Mouse (Mus musculus): Measurements from ENCODE around the gene Rabep2. TPM values are rescaled to one million over a fixed set of nuclear protein-coding genes. Genes with fewer than 3 reads are reported as not detected.

Rabep2 gene
- total and polyA plus RNA-seq, 3 experiments: 33.7 to 38.5 (median 35.7) TPM

DNA sequence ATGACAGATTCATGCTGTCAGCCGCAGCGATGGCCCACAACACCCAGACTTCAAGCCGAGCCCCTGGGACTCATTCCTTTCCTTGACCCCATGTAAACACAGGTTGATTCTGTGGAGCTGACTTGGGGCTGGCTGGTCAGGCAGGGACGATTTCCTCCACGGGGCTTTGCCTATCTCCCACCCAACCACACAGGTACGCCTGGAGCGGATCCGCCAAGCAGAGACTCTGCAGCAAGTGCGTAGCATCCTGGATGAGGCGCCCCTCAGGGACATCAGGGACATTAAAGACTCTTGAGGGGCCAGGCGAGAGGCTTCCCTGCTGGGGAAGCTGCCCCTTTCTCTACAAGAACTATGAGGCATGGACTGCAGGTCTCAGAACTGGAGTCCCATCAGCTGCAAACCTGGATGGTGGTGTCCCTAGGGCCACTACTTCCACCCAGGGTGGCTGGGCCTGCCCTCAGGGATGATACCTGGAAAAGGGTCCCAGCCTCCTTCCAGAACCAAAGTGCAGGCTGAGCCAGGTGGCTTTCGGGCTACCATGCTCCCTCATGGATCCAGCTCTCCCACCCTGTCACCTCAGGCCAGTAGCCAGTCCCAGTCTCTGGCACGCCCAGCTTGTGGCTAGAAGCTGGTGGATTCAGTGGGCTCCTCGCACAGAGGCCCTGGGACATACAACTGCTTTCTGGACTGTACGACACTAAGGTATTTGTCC, 16.7 kb downstream of the Rabep2 start:
- TF ChIP-seq RCOR1 (conservative IDR thresholded peaks at IDR 0.05; ENCODE audit: low read depth, low read length) (no peak), USF2 (conservative IDR thresholded peaks at IDR 0.05; ENCODE audit: low read depth, low read length) (no peak), IRF4 (IDR thresholded peaks at IDR 0.05; ENCODE audit: low read depth, low read length) (no peak), UBTF (IDR thresholded peaks at IDR 0.05; ENCODE audit: low read depth, low read length) (no peak), JUN (IDR thresholded peaks at IDR 0.05; ENCODE audit: insufficient read depth, low read depth, low read length) (no peak), ZC3H11A (IDR thresholded peaks at IDR 0.05; ENCODE audit: low read depth, low read length) (no peak), TBP (conservative IDR thresholded peaks at IDR 0.05; ENCODE audit: low read depth, low read length) (no peak)
- in situ Hi-C loops (cut with MboI; ENCODE audit: low pct_ligation_motif_present, low pct_unique_long_range_greater_than_20kb, low sequenced_read_pairs): no loop called here
- H3K27me3 ChIP-seq (replicated peaks): no peaks in the 10 kb centered on the region
- H3K36me3 ChIP-seq (replicated peaks in 1 of 2; ENCODE audit: control insufficient read depth in 1 of 2, insufficient read depth in 1 of 2, low read length in 1 of 2): peaks cover 74 to 94% of the 10 kb centered on the region in 2 experiments
- dilution Hi-C loops (cut with MboI; ENCODE audit: extremely low pct_ligation_motif_present, extremely low pct_unique_long_range_greater_than_20kb, low sequenced_read_pairs): no loop called here
- H3K79me2 ChIP-seq (replicated peaks; ENCODE audit: control insufficient read depth, extremely low read depth, insufficient read depth, poor library complexity, severe bottlenecking): no peaks in the 10 kb centered on the region
- no peak overlapping the region for H3K27ac ChIP-seq (ENCODE audit: insufficient read depth, low read depth)
- no peak overlapping the region for H3K4me2 ChIP-seq (ENCODE audit: insufficient read depth, low read depth, poor library complexity, severe bottlenecking)
- H3K4me1 ChIP-seq (ENCODE audit: control insufficient read depth in 1 of 2, insufficient read depth in 2 of 2): no peaks in the 10 kb centered on the region
- no peaks in the 10 kb centered on the region for H3K9me3 ChIP-seq (replicated peaks; ENCODE audit: low read length)
- no peak for DNase-seq (ENCODE audit: extremely low read depth)
- no peak overlapping the region for H3K9ac ChIP-seq (ENCODE audit: insufficient read depth, low read depth)
- no peak overlapping the region for H3K4me3 ChIP-seq (replicated peaks in 1 of 3; ENCODE audit: low read depth in 2 of 3, low read length in 2 of 3, poor library complexity in 1 of 3)

DNA sequence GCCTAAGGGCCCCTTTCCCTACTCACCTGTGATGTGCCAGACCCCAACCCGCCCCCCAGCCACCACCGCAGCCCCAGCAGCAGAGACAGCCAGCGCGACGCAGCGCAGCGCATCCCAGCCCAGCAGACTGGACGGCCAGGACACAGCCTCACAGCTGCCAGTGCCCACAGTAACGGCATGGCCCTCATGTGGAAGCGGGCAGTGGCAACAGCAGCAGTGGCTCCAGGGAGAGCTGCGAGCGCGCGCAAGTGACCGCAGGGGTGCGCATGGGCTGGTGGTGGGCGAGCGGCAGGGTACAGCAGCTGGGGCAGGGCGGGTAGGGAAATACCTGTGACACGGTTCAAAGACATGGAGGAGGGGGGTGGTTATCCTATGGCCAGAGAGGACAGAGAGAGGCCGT, 17.7 kb downstream of the Rabep2 start:
- Histone ChIP-seq H3K9ac (ENCODE audit: insufficient read depth, low read depth) (no peak overlapping the region), H3K27ac (ENCODE audit: insufficient read depth, low read depth) (no peak overlapping the region), H3K4me2 (ENCODE audit: insufficient read depth, low read depth, poor library complexity, severe bottlenecking) (no peak overlapping the region), H3K79me2 (replicated peaks; ENCODE audit: control insufficient read depth, extremely low read depth, insufficient read depth, poor library complexity, severe bottlenecking) (no peaks in the 10 kb centered on the region), H3K27me3 (replicated peaks) (no peaks in the 10 kb centered on the region), H3K4me1 (ENCODE audit: control insufficient read depth in 1 of 2, insufficient read depth in 2 of 2) (no peaks in the 10 kb centered on the region), H3K9me3 (replicated peaks; ENCODE audit: low read length) (no peaks in the 10 kb centered on the region), H3K4me3 (replicated peaks in 1 of 3; ENCODE audit: low read depth in 2 of 3, low read length in 2 of 3, poor library complexity in 1 of 3) (no peak overlapping the region), H3K36me3 (replicated peaks in 1 of 2; ENCODE audit: control insufficient read depth in 1 of 2, insufficient read depth in 1 of 2, low read length in 1 of 2) (peaks cover 71 to 93% of the 10 kb centered on the region in 2 experiments)
- in situ Hi-C loops (cut with MboI; ENCODE audit: low pct_ligation_motif_present, low pct_unique_long_range_greater_than_20kb, low sequenced_read_pairs): no loop called here
- dilution Hi-C loops (cut with MboI; ENCODE audit: extremely low pct_ligation_motif_present, extremely low pct_unique_long_range_greater_than_20kb, low sequenced_read_pairs): no loop called here
- TF ChIP-seq ZMIZ1 (IDR thresholded peaks at IDR 0.05; ENCODE audit: low read depth, low read length) (no peak), USF2 (conservative IDR thresholded peaks at IDR 0.05; ENCODE audit: low read depth, low read length) (no peak), NRF1 (IDR thresholded peaks at IDR 0.05; ENCODE audit: low read depth, low read length) (no peak)
- DNase-seq (ENCODE audit: extremely low read depth): no peak

DNA sequence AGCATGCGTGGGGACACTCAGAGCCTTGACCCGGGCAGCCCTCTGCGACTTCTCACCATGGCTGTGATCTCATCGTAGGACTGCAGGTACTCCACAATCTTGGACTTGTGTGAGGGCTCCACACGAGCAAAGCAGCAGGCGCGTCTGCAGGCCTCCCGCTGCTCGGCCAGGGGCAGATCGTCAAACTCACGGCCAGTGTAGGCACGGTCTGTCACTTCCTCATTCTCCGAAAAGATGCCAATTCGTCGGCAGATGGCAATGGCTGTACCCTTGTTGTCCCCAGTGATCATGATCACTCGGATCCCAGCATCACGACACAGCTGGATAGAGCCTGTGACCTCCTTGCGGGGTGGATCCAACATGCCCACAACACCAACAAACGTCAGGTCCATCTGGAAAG, 19.9 kb downstream of the Rabep2 start:
- no peak for DNase-seq (ENCODE audit: extremely low read depth)
- TF ChIP-seq RAD21 (IDR thresholded peaks at IDR 0.05; ENCODE audit: low read depth, low read length): no peak
- TF ChIP-seq SIN3A (IDR thresholded peaks at IDR 0.05; ENCODE audit: low read length): no peak
- no peak for TF ChIP-seq ZNF384 (IDR thresholded peaks at IDR 0.05; ENCODE audit: low read depth, low read length)
- TF ChIP-seq PAX5 (IDR thresholded peaks at IDR 0.05; ENCODE audit: low read length): no peak
- no peak for TF ChIP-seq TBP (conservative IDR thresholded peaks at IDR 0.05; ENCODE audit: low read depth, low read length)
- no peak for TF ChIP-seq ZKSCAN1 (IDR thresholded peaks at IDR 0.05; ENCODE audit: borderline replicate concordance, low read depth, low read length)
- TF ChIP-seq EP300 (IDR thresholded peaks at IDR 0.05; ENCODE audit: low read length): no peak
- no peak for TF ChIP-seq MAFK (IDR thresholded peaks at IDR 0.05; ENCODE audit: insufficient replicate concordance, low read length)
- no peak for TF ChIP-seq IRF4 (IDR thresholded peaks at IDR 0.05; ENCODE audit: low read depth, low read length)
- no peak for TF ChIP-seq JUN (IDR thresholded peaks at IDR 0.05; ENCODE audit: insufficient read depth, low read depth, low read length)
- no peak for TF ChIP-seq RCOR1 (conservative IDR thresholded peaks at IDR 0.05; ENCODE audit: low read depth, low read length)
- no peak for TF ChIP-seq MAX (IDR thresholded peaks at IDR 0.05; ENCODE audit: low read length)
- no peak for TF ChIP-seq MYC (IDR thresholded peaks at IDR 0.05; ENCODE audit: low read depth, low read length)
- TF ChIP-seq ETS1 (conservative IDR thresholded peaks at IDR 0.05; ENCODE audit: low read depth, low read length): no peak
- TF ChIP-seq POLR2A (IDR thresholded peaks at IDR 0.05; ENCODE audit: low read depth, low read length): no peak
- no peak for TF ChIP-seq SMC3 (IDR thresholded peaks at IDR 0.05; ENCODE audit: low read depth, low read length)
- no peak overlapping the region for H3K4me2 ChIP-seq (ENCODE audit: insufficient read depth, low read depth, poor library complexity, severe bottlenecking)
- H3K4me3 ChIP-seq (replicated peaks in 1 of 3; ENCODE audit: low read depth in 2 of 3, low read length in 2 of 3, poor library complexity in 1 of 3): no peak overlapping the region
- H3K79me2 ChIP-seq (replicated peaks; ENCODE audit: control insufficient read depth, extremely low read depth, insufficient read depth, poor library complexity, severe bottlenecking): no peaks in the 10 kb centered on the region
- no peaks in the 10 kb centered on the region for H3K9me3 ChIP-seq (replicated peaks; ENCODE audit: low read length)
- H3K27me3 ChIP-seq (replicated peaks): no peaks in the 10 kb centered on the region
- no peak overlapping the region for H3K9ac ChIP-seq (ENCODE audit: insufficient read depth, low read depth)
- in situ Hi-C loops (cut with MboI; ENCODE audit: low pct_ligation_motif_present, low pct_unique_long_range_greater_than_20kb, low sequenced_read_pairs) (no loop called here), dilution Hi-C loops (cut with MboI; ENCODE audit: extremely low pct_ligation_motif_present, extremely low pct_unique_long_range_greater_than_20kb, low sequenced_read_pairs) (no loop called here)
- peaks cover 57 to 76% of the 10 kb centered on the region in 2 experiments for H3K36me3 ChIP-seq (replicated peaks in 1 of 2; ENCODE audit: control insufficient read depth in 1 of 2, insufficient read depth in 1 of 2, low read length in 1 of 2)
- peaks cover 6 to 8% of the 10 kb centered on the region in 2 experiments; a peak in 3 of 4 replicates for H3K4me1 ChIP-seq (ENCODE audit: control insufficient read depth in 1 of 2, insufficient read depth in 2 of 2)
- no peak overlapping the region for H3K27ac ChIP-seq (ENCODE audit: insufficient read depth, low read depth)

Data from CH12.LX (cell line).